Mouse (Mus musculus) kidney, embryonic 16.5 days (tissue): ENCODE data around the gene Zfp800. TPM values are rescaled to one million over a fixed set of nuclear protein-coding genes. Genes with fewer than 3 reads are reported as not detected.

Experiments
- ATAC-seq: fragments of 200-750 bp; cut with Nextera tagmentation; 2 replicates; pipeline ENCODE4 v1.8.0; 2017; ENCODE audit warnings: moderate TSS enrichment; ENCODE audit not compliant: low FRiP score, low TSS enrichment
- H3K27ac ChIP-seq: fragments of 300-500 bp; sonication (generic); 2 replicates; pipeline ENCODE4 v1.5.1; 2014; ENCODE audit warnings: low read length
- H3K27me3 ChIP-seq: fragments of 300-500 bp; sonication (generic); 2 replicates; pipeline ENCODE4 v1.6.1; 2014; ENCODE audit warnings: low read length, control low read depth, mixed read lengths; ENCODE audit not compliant: insufficient read depth
- H3K36me3 ChIP-seq: fragments of 300-500 bp; sonication (generic); 2 replicates; pipeline ENCODE4 v1.6.1; 2014; ENCODE audit warnings: low read length, control low read depth, mixed read lengths; ENCODE audit not compliant: insufficient read depth
- H3K4me1 ChIP-seq: fragments of 300-500 bp; sonication (generic); 2 replicates; pipeline ENCODE4 v1.6.1; 2014; ENCODE audit warnings: low read length, control low read depth, mixed read lengths; ENCODE audit not compliant: insufficient read depth
- H3K4me2 ChIP-seq: fragments of 300-500 bp; sonication (generic); replicated peaks from 2 replicates; pipeline ENCODE4 v1.6.1; 2014; ENCODE audit warnings: low read depth, low read length
- H3K4me3 ChIP-seq: fragments of 300-500 bp; sonication (generic); 2 replicates; pipeline ENCODE4 v1.5.1; 2014; ENCODE audit warnings: mild to moderate bottlenecking, low read length
- H3K9ac ChIP-seq: fragments of 300-500 bp; sonication (generic); replicated peaks from 2 replicates; pipeline ENCODE4 v1.6.1; 2014; ENCODE audit warnings: low read length
- H3K9me3 ChIP-seq: fragments of 300-500 bp; sonication (generic); 2 replicates; pipeline ENCODE4 v1.6.1; 2016; ENCODE audit warnings: low read length, control low read depth
- WGBS: fragments of 180-500 bp; shearing (Covaris S2); extraction: QIAGEN DNeasy Blood & Tissue Kit; methylation state at CpG from one replicate; pipeline ENCODE4 v1.1.7; 2014; 5-methylcytosine and 5-hydroxymethylcytosine counted together
- polyA plus RNA-seq: library from polyadenylated mRNA; unstranded; fragments of >200 nt; fragmentation: Nextera tagmentation; extraction: Ambion mirVana; gene quantifications from 2 replicates; pipeline ENCODE4 v1.2.1, GENCODE M21; 2015

Gene Zfp800
- polyA plus RNA-seq, 1 experiment from 2014 or later: 13.5 TPM

- Histone ChIP-seq H3K9me3 (no peaks in the 10 kb centered on the region), H3K4me1 (no peaks in the 10 kb centered on the region), H3K27me3 (no peaks in the 10 kb centered on the region), H3K36me3 (no peaks in the 10 kb centered on the region), H3K4me2 (no peak overlapping the region), H3K4me3 (no peak overlapping the region), H3K9ac (no peak overlapping the region), H3K27ac (no peak overlapping the region)
- no peak for ATAC-seq
These were observed 52.1 kb downstream of the Zfp800 start for GRCm38 (mm10) chr6:28345677-28346076.

- Histone ChIP-seq H3K27ac (no peak overlapping the region), H3K9me3 (no peaks in the 10 kb centered on the region), H3K4me2 (no peak overlapping the region), H3K27me3 (no peaks in the 10 kb centered on the region), H3K36me3 (no peaks in the 10 kb centered on the region), H3K9ac (no peak overlapping the region), H3K4me1 (no peaks in the 10 kb centered on the region), H3K4me3 (no peak overlapping the region)
- ATAC-seq: no peak
- WGBS: 49% methylated on average over 7 of the region's 7 CpGs
These were observed 52.6 kb downstream of the Zfp800 start for GRCm38 (mm10) chr6:28345181-28345580.

- Histone ChIP-seq H3K4me3 (no peak overlapping the region), H3K27me3 (no peaks in the 10 kb centered on the region), H3K9ac (no peak overlapping the region), H3K9me3 (no peaks in the 10 kb centered on the region), H3K4me2 (no peak overlapping the region), H3K4me1 (no peaks in the 10 kb centered on the region), H3K36me3 (no peaks in the 10 kb centered on the region), H3K27ac (no peak overlapping the region)
- ATAC-seq: no peak
- WGBS: 81% methylated on average over 5 of the region's 5 CpGs
These were observed 54.9 kb downstream of the Zfp800 start for GRCm38 (mm10) chr6:28342863-28343262.

- Histone ChIP-seq H3K9ac (no peak overlapping the region), H3K4me1 (no peaks in the 10 kb centered on the region), H3K27me3 (no peaks in the 10 kb centered on the region), H3K36me3 (no peaks in the 10 kb centered on the region), H3K4me3 (no peak overlapping the region), H3K27ac (no peak overlapping the region), H3K9me3 (no peaks in the 10 kb centered on the region), H3K4me2 (no peak overlapping the region)
- no peak for ATAC-seq
- WGBS: 94% methylated on average over 4 of the region's 4 CpGs
These were observed 56.6 kb downstream of the Zfp800 start for GRCm38 (mm10) chr6:28341174-28341573.

- no peaks in the 10 kb centered on the region for H3K36me3 ChIP-seq
- H3K27ac ChIP-seq: no peak overlapping the region
- H3K27me3 ChIP-seq: no peaks in the 10 kb centered on the region
- H3K9me3 ChIP-seq: no peaks in the 10 kb centered on the region
- WGBS: 86% methylated on average over 5 of the region's 5 CpGs
- no peak overlapping the region for H3K4me2 ChIP-seq
- H3K4me1 ChIP-seq: no peaks in the 10 kb centered on the region
- no peak for ATAC-seq
- no peak overlapping the region for H3K4me3 ChIP-seq
- no peak overlapping the region for H3K9ac ChIP-seq
These were observed 58.4 kb downstream of the Zfp800 start for GRCm38 (mm10) chr6:28339410-28339809.

GRCm38 (mm10) chr6:28333696-28334095, 64.1 kb downstream of the Zfp800 start:
- no peak for ATAC-seq
- Histone ChIP-seq H3K9me3 (no peaks in the 10 kb centered on the region), H3K27me3 (no peaks in the 10 kb centered on the region), H3K4me2 (no peak overlapping the region), H3K4me1 (no peaks in the 10 kb centered on the region), H3K36me3 (no peaks in the 10 kb centered on the region), H3K4me3 (no peak overlapping the region), H3K9ac (no peak overlapping the region), H3K27ac (no peak overlapping the region)
- 85% methylated on average over 5 of the region's 5 CpGs for WGBS

- no peaks in the 10 kb centered on the region for H3K4me1 ChIP-seq
- no peak overlapping the region for H3K4me2 ChIP-seq
- H3K27me3 ChIP-seq: no peaks in the 10 kb centered on the region
- ATAC-seq: no peak
- no peak overlapping the region for H3K4me3 ChIP-seq
- no peaks in the 10 kb centered on the region for H3K36me3 ChIP-seq
- H3K27ac ChIP-seq: no peak overlapping the region
- WGBS: 69% methylated on average over 3 of the region's 3 CpGs
- no peaks in the 10 kb centered on the region for H3K9me3 ChIP-seq
- no peak overlapping the region for H3K9ac ChIP-seq
These were observed 65.3 kb downstream of the Zfp800 start for GRCm38 (mm10) chr6:28332546-28332945.

- Histone ChIP-seq H3K36me3 (no peaks in the 10 kb centered on the region), H3K4me3 (no peak overlapping the region), H3K27ac (no peak overlapping the region), H3K4me2 (no peak overlapping the region), H3K9me3 (no peaks in the 10 kb centered on the region), H3K9ac (no peak overlapping the region), H3K4me1 (no peaks in the 10 kb centered on the region), H3K27me3 (no peaks in the 10 kb centered on the region)
- 61% methylated on average over 6 of the region's 6 CpGs for WGBS
- no peak for ATAC-seq
These were observed 68.0 kb downstream of the Zfp800 start for GRCm38 (mm10) chr6:28329815-28330214.

GRCm38 (mm10) chr6:28329002-28329596, 68.7 kb downstream of the Zfp800 start:
- Histone ChIP-seq H3K9ac (no peak overlapping the region), H3K4me2 (no peak overlapping the region), H3K9me3 (no peaks in the 10 kb centered on the region), H3K36me3 (no peaks in the 10 kb centered on the region), H3K27me3 (no peaks in the 10 kb centered on the region), H3K4me3 (no peak overlapping the region), H3K4me1 (no peaks in the 10 kb centered on the region), H3K27ac (no peak overlapping the region)
- 60% methylated on average over 10 of the region's 10 CpGs for WGBS
- no peak for ATAC-seq

GRCm38 (mm10) chr6:28326720-28327119, 71.1 kb downstream of the Zfp800 start:
- Histone ChIP-seq H3K27me3 (no peaks in the 10 kb centered on the region), H3K4me2 (no peak overlapping the region), H3K36me3 (no peaks in the 10 kb centered on the region), H3K9me3 (no peaks in the 10 kb centered on the region; the same call in 1 of the 2 replicates), H3K4me1 (no peaks in the 10 kb centered on the region), H3K4me3 (no peak overlapping the region), H3K27ac (no peak overlapping the region), H3K9ac (no peak overlapping the region)
- WGBS: 85% methylated on average over 3 of the region's 3 CpGs
- no peak for ATAC-seq
